Mouse (Mus musculus) embryonic facial prominence, embryonic 14.5 days (tissue): ENCODE results near the gene Abhd14b. TPM values are rescaled to one million over a fixed set of nuclear protein-coding genes. Genes with fewer than 3 reads are reported as not detected.

Experiments used
- ATAC-seq: fragments of 200-750 bp; cut with Nextera tagmentation; 2 replicates; pipeline ENCODE4 v1.8.0; 2017; ENCODE audit warnings: low read depth, moderate number of reproducible peaks, moderate TSS enrichment
- DNase-seq: peaks from one replicate; pipeline ENCODE4 v3.0.0-alpha.2; 2015; ENCODE audit warnings: low spot score
- H3K27ac ChIP-seq: fragments of 300-500 bp; sonication (generic); replicated peaks from 2 replicates; pipeline ENCODE4 v1.5.1; 2014; ENCODE audit warnings: low read depth, mild to moderate bottlenecking, low read length, moderate library complexity
- H3K27me3 ChIP-seq: fragments of 300-500 bp; sonication (generic); replicated peaks from 2 replicates; pipeline ENCODE4 v1.6.1; 2014; ENCODE audit warnings: low read length; ENCODE audit not compliant: control insufficient read depth, insufficient read depth
- H3K36me3 ChIP-seq: fragments of 300-500 bp; sonication (generic); 2 replicates; pipeline ENCODE4 v1.6.1; 2014; ENCODE audit warnings: low read length, mixed read lengths; ENCODE audit not compliant: control insufficient read depth, insufficient read depth
- H3K4me1 ChIP-seq: fragments of 300-500 bp; sonication (generic); 2 replicates; pipeline ENCODE4 v1.6.1; 2014; ENCODE audit warnings: antibody characterized with exemption, low read length; ENCODE audit not compliant: control insufficient read depth, insufficient read depth
- H3K4me2 ChIP-seq: fragments of 300-500 bp; sonication (generic); 2 replicates; pipeline ENCODE4 v1.6.1; 2014; ENCODE audit warnings: low read depth, mild to moderate bottlenecking, low read length, moderate library complexity, mixed read lengths
- H3K4me3 ChIP-seq: fragments of 300-500 bp; sonication (generic); 2 replicates; pipeline ENCODE4 v1.5.1; 2014; ENCODE audit warnings: low read depth, mild to moderate bottlenecking, low read length
- H3K9ac ChIP-seq: fragments of 300-500 bp; sonication (generic); 2 replicates; pipeline ENCODE4 v1.6.1; 2014; ENCODE audit warnings: low read depth, mild to moderate bottlenecking, low read length, moderate library complexity, mixed read lengths
- H3K9me3 ChIP-seq: fragments of 300-500 bp; sonication (generic); 2 replicates; pipeline ENCODE4 v1.6.1; 2016; ENCODE audit warnings: low read length; ENCODE audit not compliant: control insufficient read depth
- WGBS: fragments of 180-500 bp; shearing (Covaris S2); extraction: QIAGEN DNeasy Blood & Tissue Kit; methylation state at CpG from one replicate; pipeline ENCODE4 v1.1.7; 2014; 5-methylcytosine and 5-hydroxymethylcytosine counted together
- polyA plus RNA-seq: library from polyadenylated mRNA; unstranded; fragments of >200 nt; fragmentation: Nextera tagmentation; extraction: Ambion mirVana; gene quantifications from 2 replicates; pipeline ENCODE4 v1.2.1, GENCODE M21; 2014

Abhd14b gene
- polyA plus RNA-seq, 1 experiment from 2014 or later, result 21.5 TPM

DNA sequence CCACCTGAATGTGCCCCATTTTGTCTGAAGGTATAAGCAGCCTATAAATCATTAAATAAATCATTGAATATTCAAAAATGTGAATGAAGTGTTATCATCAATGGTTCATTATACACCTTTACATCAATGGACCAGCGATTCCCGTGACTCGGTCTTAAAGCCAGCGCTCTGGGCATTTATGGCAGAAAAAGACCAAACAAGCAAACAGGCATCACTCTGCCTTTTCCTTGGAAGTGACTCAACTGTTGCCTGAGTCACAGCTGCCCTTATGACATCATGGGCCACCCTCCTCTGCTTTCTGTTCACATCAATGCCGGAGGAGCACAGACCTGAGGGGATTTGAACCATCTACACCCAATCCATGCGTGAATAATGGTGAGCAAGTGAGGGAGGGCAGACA is 52.4 kb downstream of the Abhd14b start, which contains the start of gene Iqcf1:
TSS of gene Iqcf1 (plus strand) at position 301 of the 400 bp plus-strand sequence.
- no peaks in the 10 kb centered on the region for H3K4me1 ChIP-seq
- no peak within 1 kb of the TSS for H3K4me2 ChIP-seq
- no peaks in the 10 kb centered on the region for H3K36me3 ChIP-seq
- H3K27ac ChIP-seq, result no peak within 1 kb of the TSS
- H3K9ac ChIP-seq, result no peak within 1 kb of the TSS
- DNase-seq (no peak), ATAC-seq (no peak)
- no peaks in the 10 kb centered on the region for H3K9me3 ChIP-seq
- no peak within 1 kb of the TSS for H3K4me3 ChIP-seq
- H3K27me3 ChIP-seq, result no peaks in the 10 kb centered on the region
- 93% methylated on average over 6 of the region's 6 CpGs for WGBS

DNA sequence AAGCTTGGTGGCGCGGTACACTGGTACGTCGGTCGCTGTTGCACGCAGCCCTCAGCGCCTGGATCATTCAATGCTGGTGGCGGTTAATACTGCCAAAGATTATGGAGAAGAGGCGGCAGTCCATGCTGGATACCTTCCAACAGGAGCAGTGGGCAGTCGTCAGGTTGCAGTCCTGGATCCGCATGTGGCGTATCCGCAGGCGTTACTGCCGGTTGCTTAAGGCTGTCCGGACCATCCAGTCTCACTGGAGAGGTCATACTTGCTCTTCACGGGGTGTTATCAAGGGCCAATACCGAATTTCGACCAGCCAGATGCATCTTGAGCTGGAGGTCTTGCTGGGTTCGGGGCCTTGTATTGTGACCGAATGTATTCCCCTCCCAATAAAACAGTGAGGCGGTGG is 54.6 kb downstream of the Abhd14b start:
- Histone ChIP-seq H3K4me1 (no peaks in the 10 kb centered on the region), H3K36me3 (no peaks in the 10 kb centered on the region), H3K27me3 (no peaks in the 10 kb centered on the region), H3K9ac (no peak overlapping the region), H3K4me2 (no peak overlapping the region), H3K4me3 (no peak overlapping the region), H3K9me3 (no peaks in the 10 kb centered on the region), H3K27ac (no peak overlapping the region)
- DNase-seq (no peak), ATAC-seq (no peak)
- 87% methylated on average over 22 of the region's 22 CpGs for WGBS

Other genes starting within 250 kb of the Abhd14b start
- 41.3 and 42.7 TPM in 2 replicates for gene Ppm1m, start 247.7 kb upstream of the Abhd14b start, polyA plus RNA-seq
- gene Twf2, start 244.4 kb upstream of the Abhd14b start, polyA plus RNA-seq, result 65.1 and 65.4 TPM in 2 replicates
- gene Tlr9, start 224.9 kb upstream of the Abhd14b start, polyA plus RNA-seq, result 0.05 and 0.07 TPM in 2 replicates
- 94.8 and 102 TPM in 2 replicates for gene Alas1, start 198.8 kb upstream of the Abhd14b start, polyA plus RNA-seq
- 16.6 and 21.5 TPM in 2 replicates for gene Poc1a, start 166.4 kb upstream of the Abhd14b start, polyA plus RNA-seq
- gene Dusp7, start 78.8 kb upstream of the Abhd14b start, polyA plus RNA-seq, result 44.0 and 48.4 TPM in 2 replicates
- gene Rpl29, start 18.0 kb upstream of the Abhd14b start, polyA plus RNA-seq, result 1,079 and 1,109 TPM in 2 replicates
- gene Acy1, start 9.1 kb upstream of the Abhd14b start, polyA plus RNA-seq, result 37.9 and 45.1 TPM in 2 replicates
- 60.9 and 66.1 TPM in 2 replicates for gene Abhd14a, start 219 bp downstream of the Abhd14b start, polyA plus RNA-seq
- gene Pcbp4, start 5.8 kb downstream of the Abhd14b start, polyA plus RNA-seq, result 90.2 and 101 TPM in 2 replicates
- 0.36 and 0.60 TPM in 2 replicates for gene Gpr62, start 18.5 kb downstream of the Abhd14b start, polyA plus RNA-seq
- gene Rrp9, start 28.5 kb downstream of the Abhd14b start, polyA plus RNA-seq, result 35.0 and 43.5 TPM in 2 replicates
- 5.5 and 6.2 TPM in 2 replicates for gene Parp3, start 29.5 kb downstream of the Abhd14b start, polyA plus RNA-seq
- not detected in 2 replicates for gene Iqcf1, start 52.5 kb downstream of the Abhd14b start, polyA plus RNA-seq
- not detected in 2 replicates for gene Iqcf5, start 67.1 kb downstream of the Abhd14b start, polyA plus RNA-seq
- gene Iqcf3, start 114.2 kb downstream of the Abhd14b start, polyA plus RNA-seq, result not detected in 2 replicates
- not detected in 2 replicates for gene Iqcf4, start 123.5 kb downstream of the Abhd14b start, polyA plus RNA-seq
- gene Iqcf6, start 179.1 kb downstream of the Abhd14b start, polyA plus RNA-seq, result not detected in 2 replicates
- gene Grm2, start 208.6 kb downstream of the Abhd14b start, polyA plus RNA-seq, result 0.08 and 0.16 TPM in 2 replicates
- gene Tex264, start 238.5 kb downstream of the Abhd14b start, polyA plus RNA-seq, result 59.0 and 68.2 TPM in 2 replicates